Mouse (Mus musculus) liver, postnatal 0 days (tissue): ENCODE measurements at regions not wholly inside any gene's neighbourhood (a gene's known extent, or its start where the extent isn't known, plus 50 kb on each side); places are given as distances from the start of the nearest gene placed in this dataset.

ENCODE experiments used
- ATAC-seq: fragments of 200-750 bp; cut with Nextera tagmentation; 2 replicates; pipeline ENCODE4 v1.8.0; 2017; ENCODE audit warnings: mild to moderate bottlenecking, moderate library complexity
- DNase-seq: peaks from one replicate; pipeline ENCODE4 v3.0.0-alpha.2; 2016
- H3K27ac ChIP-seq: fragments of 300-500 bp; sonication (generic); 2 replicates; pipeline ENCODE4 v1.5.1; 2014; ENCODE audit warnings: antibody characterized with exemption, moderate library complexity, mild to moderate bottlenecking, low read depth
- H3K27me3 ChIP-seq: fragments of 300-500 bp; sonication (generic); 2 replicates; pipeline ENCODE4 v1.6.1; 2014; ENCODE audit warnings: low read length, control low read depth, mixed read lengths; ENCODE audit not compliant: insufficient read depth
- H3K36me3 ChIP-seq: fragments of 300-500 bp; sonication (generic); replicated peaks from 2 replicates; pipeline ENCODE4 v1.6.1; 2014; ENCODE audit warnings: mild to moderate bottlenecking, control low read depth, low read length, moderate library complexity, mixed read lengths; ENCODE audit not compliant: insufficient read depth
- H3K4me1 ChIP-seq: fragments of 300-500 bp; sonication (generic); 2 replicates; pipeline ENCODE4 v1.6.1; 2014; ENCODE audit warnings: antibody characterized with exemption, mild to moderate bottlenecking, control low read depth; ENCODE audit not compliant: insufficient read depth
- H3K4me2 ChIP-seq: fragments of 300-500 bp; sonication (generic); 2 replicates; pipeline ENCODE4 v1.6.1; 2014; ENCODE audit warnings: low read depth, mild to moderate bottlenecking, low read length, moderate library complexity, mixed read lengths
- H3K4me3 ChIP-seq: fragments of 300-500 bp; sonication (generic); 2 replicates; pipeline ENCODE4 v1.5.1; 2014; ENCODE audit warnings: low read depth, low read length
- H3K9ac ChIP-seq: fragments of 300-500 bp; sonication (generic); replicated peaks from 2 replicates; pipeline ENCODE4 v1.6.1; 2014; ENCODE audit warnings: mild to moderate bottlenecking, moderate library complexity
- H3K9me3 ChIP-seq: fragments of 300-500 bp; sonication (generic); 2 replicates; pipeline ENCODE4 v1.6.1; 2016; ENCODE audit warnings: mild to moderate bottlenecking, control low read depth, low read length, mixed read lengths
- CTCF ChIP-seq: sonication (generic); IDR thresholded peaks from 2 replicates; pipeline ENCODE4 v1.5.1; 2016; ENCODE audit warnings: antibody characterized with exemption, low read depth
- EP300 ChIP-seq: IDR thresholded peaks from 2 replicates; pipeline ENCODE4 v1.6.1; 2016; ENCODE audit warnings: antibody characterized with exemption, low read depth, mild to moderate bottlenecking
- WGBS: fragments of 180-500 bp; shearing (Covaris S2); extraction: QIAGEN DNeasy Blood & Tissue Kit; methylation state at CpG from one replicate; pipeline ENCODE4 v1.1.7; 2014; ENCODE audit not compliant: insufficient replicate concordance; 5-methylcytosine and 5-hydroxymethylcytosine counted together

- H3K4me1 ChIP-seq, result no peaks in the 10 kb centered on the region
- DNase-seq (no peak), ATAC-seq (no peak)
- no peak overlapping the region for H3K27ac ChIP-seq
- TF ChIP-seq EP300, result no peak
- no peak for TF ChIP-seq CTCF
- H3K4me2 ChIP-seq, result no peak overlapping the region
- H3K9me3 ChIP-seq, result no peaks in the 10 kb centered on the region
- 74% methylated on average over 8 of the region's 8 CpGs for WGBS
- H3K27me3 ChIP-seq, result no peaks in the 10 kb centered on the region
- no peaks in the 10 kb centered on the region for H3K36me3 ChIP-seq
- H3K9ac ChIP-seq, result no peak overlapping the region
- H3K4me3 ChIP-seq, result no peak overlapping the region
Measured at GRCm38 (mm10) chr6:50936306-50936705, 282.1 kb upstream of the Npvf start.

DNA sequence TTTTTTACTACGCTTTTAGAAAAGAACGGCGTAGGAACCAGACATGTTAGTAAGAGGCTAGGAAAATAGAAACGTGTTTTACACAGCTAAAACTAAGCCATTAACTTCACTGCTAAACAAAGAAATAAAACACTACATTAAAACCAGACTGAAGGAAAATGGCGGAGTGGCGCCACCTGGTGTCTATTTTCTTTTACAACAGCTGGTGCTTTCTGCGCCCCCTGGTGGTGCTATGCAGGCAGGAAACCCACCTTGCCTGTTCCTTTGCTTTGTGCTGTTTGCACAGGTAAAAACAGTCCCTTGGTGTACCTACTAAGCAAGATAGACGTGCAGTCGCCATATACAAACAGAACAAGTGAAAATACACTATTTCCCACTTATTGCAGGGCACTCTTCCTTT, 282.9 kb upstream of the Npvf start:
- WGBS, result 27% methylated on average over 9 of the region's 9 CpGs
- H3K27me3 ChIP-seq, result no peaks in the 10 kb centered on the region
- H3K9me3 ChIP-seq, result no peaks in the 10 kb centered on the region
- no peak overlapping the region for H3K27ac ChIP-seq
- no peaks in the 10 kb centered on the region for H3K4me1 ChIP-seq
- H3K36me3 ChIP-seq, result no peaks in the 10 kb centered on the region
- H3K4me3 ChIP-seq, result no peak overlapping the region
- TF ChIP-seq EP300, result no peak
- peak; percentile 100 for TF ChIP-seq CTCF
- no peak overlapping the region for H3K4me2 ChIP-seq
- ATAC-seq (no peak), DNase-seq (peak; percentile 83)
- no peak overlapping the region for H3K9ac ChIP-seq

DNA sequence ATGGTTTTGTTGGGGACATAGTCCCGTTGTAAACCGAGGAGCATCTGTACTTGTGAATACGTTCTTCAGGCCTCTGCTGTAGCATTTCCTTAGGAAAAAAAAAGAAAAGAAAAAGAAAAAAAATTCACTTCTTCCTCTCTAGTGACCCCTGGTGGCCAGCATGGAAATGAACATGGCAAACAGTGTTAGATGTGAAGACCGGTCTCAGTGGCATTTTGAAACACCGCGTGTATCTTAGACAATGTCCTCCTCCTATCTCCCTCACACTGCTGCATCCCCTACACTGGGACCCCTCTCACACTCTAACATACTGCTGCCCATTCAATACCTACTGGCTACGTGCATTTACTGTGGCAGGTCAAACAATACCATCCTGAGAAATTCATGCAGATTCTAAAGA, 284.6 kb upstream of the Npvf start:
- H3K27ac ChIP-seq, result no peak overlapping the region
- no peaks in the 10 kb centered on the region for H3K36me3 ChIP-seq
- H3K27me3 ChIP-seq, result no peaks in the 10 kb centered on the region
- DNase-seq (no peak), ATAC-seq (no peak)
- no peak overlapping the region for H3K4me2 ChIP-seq
- TF ChIP-seq CTCF, result peak; percentile 80
- TF ChIP-seq EP300, result no peak
- no peaks in the 10 kb centered on the region for H3K4me1 ChIP-seq
- no peaks in the 10 kb centered on the region for H3K9me3 ChIP-seq
- H3K4me3 ChIP-seq, result no peak overlapping the region
- WGBS, result 26% methylated on average over 7 of the region's 7 CpGs
- H3K9ac ChIP-seq, result no peak overlapping the region

- no peak overlapping the region for H3K9ac ChIP-seq
- no peaks in the 10 kb centered on the region for H3K9me3 ChIP-seq
- no peaks in the 10 kb centered on the region for H3K4me1 ChIP-seq
- TF ChIP-seq EP300, result no peak
- peak; percentile 47 for TF ChIP-seq CTCF
- H3K27me3 ChIP-seq, result no peaks in the 10 kb centered on the region
- H3K4me2 ChIP-seq, result no peak overlapping the region
- H3K27ac ChIP-seq, result no peak overlapping the region
- ATAC-seq (no peak), DNase-seq (no peak)
- 51% methylated on average over 2 of the region's 2 CpGs for WGBS
- H3K4me3 ChIP-seq, result no peak overlapping the region
- no peaks in the 10 kb centered on the region for H3K36me3 ChIP-seq
Measured at GRCm38 (mm10) chr6:50939440-50939839, 285.2 kb upstream of the Npvf start.

- H3K9me3 ChIP-seq, result no peaks in the 10 kb centered on the region
Measured at GRCm38 (mm10) chr6:50940118-50940517, 285.9 kb upstream of the Npvf start.

GRCm38 (mm10) chr6:50940641-50941398, 286.6 kb upstream of the Npvf start:
- 71% methylated on average over 10 of the region's 10 CpGs for WGBS
- H3K27me3 ChIP-seq, result no peaks in the 10 kb centered on the region
- no peak overlapping the region for H3K4me3 ChIP-seq
- H3K4me1 ChIP-seq, result no peaks in the 10 kb centered on the region
- no peak overlapping the region for H3K27ac ChIP-seq
- H3K9me3 ChIP-seq, result no peaks in the 10 kb centered on the region
- DNase-seq (no peak), ATAC-seq (no peak)
- H3K4me2 ChIP-seq, result no peak overlapping the region
- no peak overlapping the region for H3K9ac ChIP-seq
- TF ChIP-seq EP300 (no peak), CTCF (no peak)
- H3K36me3 ChIP-seq, result no peaks in the 10 kb centered on the region

More at GRCm38 (mm10) chr6:50940118-50940517, 285.9 kb upstream of the Npvf start:
- no peaks in the 10 kb centered on the region for H3K27me3 ChIP-seq
- DNase-seq (no peak), ATAC-seq (no peak)
- TF ChIP-seq EP300 (no peak), CTCF (peak; percentile 52)
- H3K4me1 ChIP-seq, result no peaks in the 10 kb centered on the region
- 18% methylated on average over 1 of the region's 1 CpGs for WGBS
- H3K4me3 ChIP-seq, result no peak overlapping the region
- no peak overlapping the region for H3K9ac ChIP-seq
- no peaks in the 10 kb centered on the region for H3K36me3 ChIP-seq
- H3K27ac ChIP-seq, result no peak overlapping the region
- H3K4me2 ChIP-seq, result no peak overlapping the region

DNA sequence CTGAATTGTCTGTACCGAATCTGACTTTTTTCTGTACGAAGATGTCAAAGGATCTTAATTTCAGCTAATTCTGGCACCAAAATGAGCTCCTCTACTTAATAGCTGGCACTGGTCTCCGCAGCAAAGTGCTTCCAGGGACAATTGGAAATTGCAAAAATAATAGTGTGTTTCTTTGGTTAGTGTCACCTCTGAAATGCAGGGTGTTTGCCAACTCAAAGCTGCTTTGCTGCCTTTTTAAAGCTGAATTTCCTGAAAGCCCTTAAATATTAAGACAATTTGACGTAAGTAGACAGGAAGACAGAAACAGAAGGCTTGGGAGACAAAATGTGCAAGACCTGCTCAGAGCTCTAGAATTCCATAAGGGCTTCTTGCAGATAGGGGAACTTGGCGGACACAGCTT, 288.5 kb upstream of the Npvf start:
- ATAC-seq (no peak), DNase-seq (no peak)
- no peak overlapping the region for H3K9ac ChIP-seq
- no peaks in the 10 kb centered on the region for H3K36me3 ChIP-seq
- H3K9me3 ChIP-seq, result no peaks in the 10 kb centered on the region
- H3K4me2 ChIP-seq, result no peak overlapping the region
- H3K27ac ChIP-seq, result no peak overlapping the region
- H3K4me1 ChIP-seq, result no peaks in the 10 kb centered on the region
- no peak for TF ChIP-seq EP300
- TF ChIP-seq CTCF, result no peak
- H3K4me3 ChIP-seq, result no peak overlapping the region
- H3K27me3 ChIP-seq, result no peaks in the 10 kb centered on the region
- WGBS, result 84% methylated on average over 5 of the region's 5 CpGs
